ENCODE assay signal across 17 mouse cellular contexts in genomic region chr3:146964384-146964783, GRCm38 (mm10).
"Had no signal": no experiment of that assay in that cellular context is flagged by ENCODE, and none has a peak within 500 bp of the region (broad histone marks: within the 10 kb centered on the region; RNA-seq: fewer than 3 reads in every experiment).

No protein-coding gene starts in this region.

- H3K9ac ChIP-seq: liver, embryonic 14.5 days; liver, postnatal 0 days; lung, embryonic 14.5 days had no signal

- DNase-seq: kidney, adult 18-20 months; kidney, adult 9 months; kidney, postnatal 14 days; kidney, postnatal 4 days; layer of hippocampus, adult 9-11 months; layer of hippocampus, postnatal 36 days; liver, postnatal 0 days; lung, embryonic 14.5 days; midbrain, embryonic 14.5 days; right cerebral cortex, adult 18-20 months; thymus, adult 18-20 months; thymus, postnatal 36 days had no signal

- H3K4me3 ChIP-seq: layer of hippocampus, adult 2 months; left cerebral cortex, adult 2 months had no signal

- H3K27ac ChIP-seq: layer of hippocampus, adult 2 months; left cerebral cortex, adult 2 months; liver, embryonic 14.5 days; macrophage had no signal

- ATAC-seq: liver, postnatal 0 days; lung, postnatal 0 days had no signal
